Mouse (Mus musculus) MEL (cell line): Measurements from ENCODE around the gene Slc4a1.

ENCODE experiments used
- CTCF ChIP-seq, 3 experiments: IDR thresholded peaks in 2 of 3; conservative IDR thresholded peaks in 1 of 3; 2 replicates each; pipeline ENCODE4 v1.5.1; 2011 to 2012; ENCODE audit warnings: low read length in 3 of 3, low read depth in 2 of 3, mild to moderate bottlenecking in 2 of 3, improper control_type of control experiment in 1 of 3, inconsistent platforms in 1 of 3, mixed read lengths in 1 of 3, moderate library complexity in 1 of 3; ENCODE audit not compliant: control insufficient read depth in 1 of 3, insufficient read depth in 1 of 3, poor library complexity in 1 of 3, severe bottlenecking in 1 of 3
- ETS1 ChIP-seq: IDR thresholded peaks from 2 replicates; pipeline ENCODE4 v1.6.1; 2012; ENCODE audit warnings: low read depth, mild to moderate bottlenecking, inconsistent platforms, low read length, improper control_type of control experiment, moderate library complexity
- HCFC1 ChIP-seq: IDR thresholded peaks from 2 replicates; pipeline ENCODE4 v1.6.1; 2012; ENCODE audit warnings: low read depth, mild to moderate bottlenecking, inconsistent platforms, low read length, improper control_type of control experiment, moderate library complexity
- POLR2A ChIP-seq, 2 experiments: IDR thresholded peaks; 2 replicates each; pipeline ENCODE4 v1.6.1; 2011 to 2012; ENCODE audit warnings: low read length in 2 of 2, mild to moderate bottlenecking in 2 of 2, control low read depth in 1 of 2, improper control_type of control experiment in 1 of 2, low read depth in 1 of 2, moderate library complexity in 1 of 2; ENCODE audit not compliant: control insufficient read depth in 1 of 2, insufficient read depth in 1 of 2, poor library complexity in 1 of 2
- RAD21 ChIP-seq: IDR thresholded peaks from 2 replicates; pipeline ENCODE4 v1.6.1; 2011; ENCODE audit warnings: mild to moderate bottlenecking, low read depth, low read length, improper control_type of control experiment
- RCOR1 ChIP-seq: IDR thresholded peaks from 2 replicates; pipeline ENCODE4 v1.6.1; 2012; ENCODE audit warnings: low read depth, mild to moderate bottlenecking, inconsistent platforms, low read length, improper control_type of control experiment
- SIN3A ChIP-seq: IDR thresholded peaks from 2 replicates; pipeline ENCODE4 v1.6.1; 2012; ENCODE audit warnings: low read length, improper control_type of control experiment, inconsistent platforms
- ZNF384 ChIP-seq: IDR thresholded peaks from 2 replicates; pipeline ENCODE4 v1.6.1; 2012; ENCODE audit warnings: low read depth, mild to moderate bottlenecking, inconsistent platforms, low read length, improper control_type of control experiment

GRCm38 (mm10) chr11:102330039-102330438, 36.0 kb downstream of the Slc4a1 start:
- TF ChIP-seq CTCF (IDR thresholded peaks at IDR 0.05 in 2 of 3, conservative IDR thresholded peaks at IDR 0.05 in 1 of 3; ENCODE audit: control insufficient read depth in 1 of 3, insufficient read depth in 1 of 3, low read depth in 2 of 3, low read length in 3 of 3, poor library complexity in 1 of 3, severe bottlenecking in 1 of 3) (no peak), HCFC1 (no peak), RCOR1 (no peak), POLR2A (IDR thresholded peaks at IDR 0.05; ENCODE audit: control insufficient read depth in 1 of 2, insufficient read depth in 1 of 2, low read depth in 1 of 2, low read length in 2 of 2, poor library complexity in 1 of 2) (no peak), ETS1 (no peak), SIN3A (no peak), ZNF384 (no peak), RAD21 (no peak)
